Mouse (Mus musculus): ENCODE measurements at regions not wholly inside any gene's neighbourhood (a gene's known extent, or its start where the extent isn't known, plus 50 kb on each side); places are given as distances from the start of the nearest gene placed in this dataset.
A peak's percentile ranks its signal among the peaks of the same experiment; 100 is the strongest.

GRCm38 (mm10) chr5:100218256-100218851 lies 58.7 kb upstream of the Tmem150c start:
- no peak for ATAC-seq (ENCODE audit: low FRiP score, low TSS enrichment)
- Histone ChIP-seq H3K4me2 (replicated peaks; ENCODE audit: low read depth, low read length) (no peak overlapping the region), H3K4me1 (ENCODE audit: control insufficient read depth, insufficient read depth, low read length) (no peaks in the 10 kb centered on the region), H3K9me3 (ENCODE audit: control insufficient read depth, low read length) (no peaks in the 10 kb centered on the region), H3K36me3 (ENCODE audit: control insufficient read depth, insufficient read depth, low read length) (no peaks in the 10 kb centered on the region), H3K27me3 (ENCODE audit: control insufficient read depth, insufficient read depth, low read length) (no peaks in the 10 kb centered on the region), H3K4me3 (ENCODE audit: low read length) (no peak overlapping the region), H3K9ac (ENCODE audit: low read depth, low read length) (no peak overlapping the region), H3K27ac (ENCODE audit: low read depth, low read length) (no peak overlapping the region)
- 99% methylated on average over 3 of the region's 3 CpGs for WGBS

- no peak overlapping the region for H3K9ac ChIP-seq (ENCODE audit: low read depth, low read length)
- H3K27ac ChIP-seq (ENCODE audit: low read depth, low read length) = no peak overlapping the region
- no peaks in the 10 kb centered on the region for H3K36me3 ChIP-seq (ENCODE audit: control insufficient read depth, insufficient read depth, low read length)
- H3K4me3 ChIP-seq (ENCODE audit: low read length) = no peak overlapping the region
- WGBS = 31% methylated on average over 17 of the region's 17 CpGs
- no peaks in the 10 kb centered on the region for H3K4me1 ChIP-seq (ENCODE audit: control insufficient read depth, insufficient read depth, low read length)
- H3K4me2 ChIP-seq (replicated peaks; ENCODE audit: low read depth, low read length) = peak overlapping the region; percentile 17; the same call in 1 of the 2 replicates
- H3K9me3 ChIP-seq (ENCODE audit: control insufficient read depth, low read length) = no peaks in the 10 kb centered on the region
- no peaks in the 10 kb centered on the region for H3K27me3 ChIP-seq (ENCODE audit: control insufficient read depth, insufficient read depth, low read length)
- ATAC-seq (ENCODE audit: low FRiP score, low TSS enrichment) = peak; percentile 60; the same call in 1 of the 2 replicates
Observed at GRCm38 (mm10) chr5:100217178-100218035, 57.8 kb upstream of the Tmem150c start.

- H3K4me1 ChIP-seq (ENCODE audit: control insufficient read depth, insufficient read depth, low read length) = no peaks in the 10 kb centered on the region
- H3K36me3 ChIP-seq (ENCODE audit: control insufficient read depth, insufficient read depth, low read length) = no peaks in the 10 kb centered on the region
- no peaks in the 10 kb centered on the region for H3K9me3 ChIP-seq (ENCODE audit: control insufficient read depth, low read length)
- H3K27me3 ChIP-seq (ENCODE audit: control insufficient read depth, insufficient read depth, low read length) = no peaks in the 10 kb centered on the region
- no peak for ATAC-seq (ENCODE audit: low FRiP score, low TSS enrichment)
- no peak overlapping the region for H3K4me2 ChIP-seq (replicated peaks; ENCODE audit: low read depth, low read length)
- H3K9ac ChIP-seq (ENCODE audit: low read depth, low read length) = no peak overlapping the region
- H3K27ac ChIP-seq (ENCODE audit: low read depth, low read length) = no peak overlapping the region
- no peak overlapping the region for H3K4me3 ChIP-seq (ENCODE audit: low read length)
- WGBS = 78% methylated on average over 8 of the region's 8 CpGs
Observed at GRCm38 (mm10) chr5:100213901-100214300, 54.3 kb upstream of the Tmem150c start.

- no peak for ATAC-seq (ENCODE audit: low FRiP score, low TSS enrichment)
Observed at GRCm38 (mm10) chr5:100210708-100211107, 51.1 kb upstream of the Tmem150c start.

More at GRCm38 (mm10) chr5:100210708-100211107, 51.1 kb upstream of the Tmem150c start:
- H3K4me1 ChIP-seq (ENCODE audit: control insufficient read depth, insufficient read depth, low read length) = no peaks in the 10 kb centered on the region
- H3K4me3 ChIP-seq (ENCODE audit: low read length) = no peak overlapping the region
- 78% methylated on average over 5 of the region's 5 CpGs for WGBS
- no peak overlapping the region for H3K27ac ChIP-seq (ENCODE audit: low read depth, low read length)
- H3K4me2 ChIP-seq (replicated peaks; ENCODE audit: low read depth, low read length) = no peak overlapping the region
- H3K9me3 ChIP-seq (ENCODE audit: control insufficient read depth, low read length) = no peaks in the 10 kb centered on the region
- H3K36me3 ChIP-seq (ENCODE audit: control insufficient read depth, insufficient read depth, low read length) = no peaks in the 10 kb centered on the region
- no peaks in the 10 kb centered on the region for H3K27me3 ChIP-seq (ENCODE audit: control insufficient read depth, insufficient read depth, low read length)
- no peak overlapping the region for H3K9ac ChIP-seq (ENCODE audit: low read depth, low read length)

Measured in kidney, embryonic 14.5 days (tissue).